Mouse (Mus musculus) CH12.LX (cell line): ENCODE results near the gene Cacng5. TPM values are rescaled to one million over a fixed set of nuclear protein-coding genes. Genes with fewer than 3 reads are reported as not detected.
A peak's percentile ranks its signal among the peaks of the same experiment; 100 is the strongest.

Source experiments
- DNase-seq: peaks from one replicate; pipeline ENCODE4 v3.0.0-alpha.2; 2013; ENCODE audit errors: extremely low read depth
- H3K27ac ChIP-seq: 2 replicates; pipeline ENCODE4 v1.5.1; 2012; ENCODE audit warnings: low read depth, mild to moderate bottlenecking, control low read depth, moderate library complexity; ENCODE audit not compliant: insufficient read depth
- H3K27me3 ChIP-seq: replicated peaks from 2 replicates; pipeline ENCODE3; 2012; ENCODE audit warnings: inconsistent platforms
- H3K36me3 ChIP-seq, 2 experiments: replicated peaks in 1 of 2; 2 replicates each; pipeline versions ENCODE3 to v1.6.1; 2012; ENCODE audit warnings: inconsistent platforms in 1 of 2, low read length in 1 of 2, mild to moderate bottlenecking in 1 of 2, mixed read lengths in 1 of 2, moderate library complexity in 1 of 2; ENCODE audit not compliant: control insufficient read depth in 1 of 2, insufficient read depth in 1 of 2
- H3K4me1 ChIP-seq, 2 experiments: 2 replicates each; pipeline ENCODE4 v1.6.1; 2012; ENCODE audit warnings: inconsistent platforms in 1 of 2, moderate library complexity in 1 of 2; ENCODE audit not compliant: insufficient read depth in 2 of 2, control insufficient read depth in 1 of 2
- H3K4me2 ChIP-seq: 2 replicates; pipeline ENCODE4 v1.6.1; 2012; ENCODE audit warnings: low read depth, mild to moderate bottlenecking, control low read depth; ENCODE audit not compliant: poor library complexity, insufficient read depth, severe bottlenecking
- H3K4me3 ChIP-seq, 3 experiments: fragments of 150-350 bp in 1 of 3; sonication (generic) in 1 of 3; replicated peaks in 1 of 3; 2 replicates each; pipeline versions ENCODE3 to v1.5.1; 2011 to 2012; ENCODE audit warnings: low read depth in 2 of 3, low read length in 2 of 3, mild to moderate bottlenecking in 2 of 3, moderate library complexity in 2 of 3, control low read depth in 1 of 3, improper control_type of control experiment in 1 of 3, inconsistent platforms in 1 of 3, mixed read lengths in 1 of 3; ENCODE audit not compliant: poor library complexity in 1 of 3
- H3K79me2 ChIP-seq: replicated peaks from 2 replicates; pipeline ENCODE4 v1.6.1; 2012; ENCODE audit warnings: mild to moderate bottlenecking, moderate library complexity; ENCODE audit not compliant: control insufficient read depth, poor library complexity, insufficient read depth, severe bottlenecking; ENCODE audit errors: extremely low read depth
- H3K9ac ChIP-seq: 2 replicates; pipeline ENCODE4 v1.6.1; 2012; ENCODE audit warnings: low read depth, mild to moderate bottlenecking, control low read depth, moderate library complexity; ENCODE audit not compliant: insufficient read depth
- H3K9me3 ChIP-seq: replicated peaks from 2 replicates; pipeline ENCODE3; 2012; ENCODE audit warnings: low read length, inconsistent platforms, mixed read lengths
- BHLHE40 ChIP-seq: IDR thresholded peaks from 2 replicates; pipeline ENCODE4 v1.6.1; 2011; ENCODE audit warnings: mild to moderate bottlenecking, low read depth, low read length, improper control_type of control experiment
- CHD2 ChIP-seq: IDR thresholded peaks from 2 replicates; pipeline ENCODE4 v1.6.1; 2011; ENCODE audit warnings: low read length, improper control_type of control experiment
- CTCF ChIP-seq, 2 experiments: IDR thresholded peaks in 1 of 2; conservative IDR thresholded peaks in 1 of 2; 2 replicates each; pipeline ENCODE4 v1.5.1; 2011 to 2012; ENCODE audit warnings: low read depth in 2 of 2, low read length in 2 of 2, improper control_type of control experiment in 1 of 2, inconsistent platforms in 1 of 2, mild to moderate bottlenecking in 1 of 2, moderate library complexity in 1 of 2
- ELF1 ChIP-seq: IDR thresholded peaks from 2 replicates; pipeline ENCODE4 v1.6.1; 2014; ENCODE audit warnings: low read depth, mild to moderate bottlenecking, inconsistent platforms, low read length, improper control_type of control experiment
- GABPA ChIP-seq: IDR thresholded peaks from 2 replicates; pipeline ENCODE4 v1.6.1; 2012; ENCODE audit warnings: low read depth, low read length, improper control_type of control experiment, inconsistent platforms; ENCODE audit not compliant: insufficient replicate concordance
- HCFC1 ChIP-seq: IDR thresholded peaks from 2 replicates; pipeline ENCODE4 v1.6.1; 2012; ENCODE audit warnings: low read depth, mild to moderate bottlenecking, inconsistent platforms, low read length, improper control_type of control experiment
- IRF4 ChIP-seq: IDR thresholded peaks from 2 replicates; pipeline ENCODE4 v1.6.1; 2014; ENCODE audit warnings: low read depth, mild to moderate bottlenecking, inconsistent platforms, low read length, improper control_type of control experiment
- JUN ChIP-seq: IDR thresholded peaks from 2 replicates; pipeline ENCODE4 v1.6.1; 2011; ENCODE audit warnings: low read depth, mild to moderate bottlenecking, low read length, improper control_type of control experiment, moderate library complexity; ENCODE audit not compliant: insufficient read depth
- JUND ChIP-seq: conservative IDR thresholded peaks from 2 replicates; pipeline ENCODE4 v1.6.1; 2011; ENCODE audit warnings: low read depth, low read length, improper control_type of control experiment
- KAT2A ChIP-seq: IDR thresholded peaks from 2 replicates; pipeline ENCODE4 v1.6.1; 2012; ENCODE audit warnings: low read length, improper control_type of control experiment, inconsistent platforms; ENCODE audit not compliant: insufficient replicate concordance
- MAFK ChIP-seq: IDR thresholded peaks from 2 replicates; pipeline ENCODE4 v1.6.1; 2011; ENCODE audit warnings: low read length, improper control_type of control experiment; ENCODE audit not compliant: insufficient replicate concordance
- MAX ChIP-seq: IDR thresholded peaks from 2 replicates; pipeline ENCODE4 v1.6.1; 2011; ENCODE audit warnings: low read length, improper control_type of control experiment
- MEF2A ChIP-seq: IDR thresholded peaks from 2 replicates; pipeline ENCODE4 v1.6.1; 2014; ENCODE audit warnings: low read depth, mild to moderate bottlenecking, inconsistent platforms, low read length, improper control_type of control experiment, borderline replicate concordance
- MXI1 ChIP-seq: IDR thresholded peaks from 2 replicates; pipeline ENCODE4 v1.6.1; 2011; ENCODE audit warnings: mild to moderate bottlenecking, low read depth, low read length, improper control_type of control experiment
- MYC ChIP-seq: IDR thresholded peaks from 2 replicates; pipeline ENCODE4 v1.6.1; 2011; ENCODE audit warnings: low read depth, mild to moderate bottlenecking, improper control_type of control experiment, low read length
- NRF1 ChIP-seq: IDR thresholded peaks from 2 replicates; pipeline ENCODE4 v1.6.1; 2014; ENCODE audit warnings: low read depth, mild to moderate bottlenecking, inconsistent platforms, low read length, improper control_type of control experiment, moderate library complexity
- RAD21 ChIP-seq: IDR thresholded peaks from 2 replicates; pipeline ENCODE4 v1.6.1; 2011; ENCODE audit warnings: low read depth, mild to moderate bottlenecking, low read length, improper control_type of control experiment, moderate library complexity
- RCOR1 ChIP-seq: conservative IDR thresholded peaks from 2 replicates; pipeline ENCODE4 v1.6.1; 2012; ENCODE audit warnings: low read depth, mild to moderate bottlenecking, inconsistent platforms, low read length, improper control_type of control experiment
- SMC3 ChIP-seq: IDR thresholded peaks from 2 replicates; pipeline ENCODE4 v1.6.1; 2011; ENCODE audit warnings: low read depth, low read length, improper control_type of control experiment
- TBP ChIP-seq: conservative IDR thresholded peaks from 2 replicates; pipeline ENCODE4 v1.6.1; 2011; ENCODE audit warnings: low read depth, low read length, improper control_type of control experiment
- TCF12 ChIP-seq: IDR thresholded peaks from 2 replicates; pipeline ENCODE4 v1.6.1; 2014; ENCODE audit warnings: low read depth, mild to moderate bottlenecking, inconsistent platforms, low read length, improper control_type of control experiment
- UBTF ChIP-seq: IDR thresholded peaks from 2 replicates; pipeline ENCODE4 v1.6.1; 2012; ENCODE audit warnings: low read depth, mild to moderate bottlenecking, inconsistent platforms, low read length, improper control_type of control experiment, moderate library complexity
- USF1 ChIP-seq: IDR thresholded peaks from 2 replicates; pipeline ENCODE4 v1.6.1; 2014; ENCODE audit warnings: low read depth, mild to moderate bottlenecking, inconsistent platforms, low read length, improper control_type of control experiment
- ZKSCAN1 ChIP-seq: IDR thresholded peaks from 2 replicates; pipeline ENCODE4 v1.6.1; 2012; ENCODE audit warnings: low read depth, inconsistent platforms, low read length, improper control_type of control experiment, borderline replicate concordance
- ZNF384 ChIP-seq: IDR thresholded peaks from 2 replicates; pipeline ENCODE4 v1.6.1; 2012; ENCODE audit warnings: low read depth, low read length, improper control_type of control experiment, inconsistent platforms
- dilution Hi-C: fragments of 300-500 bp; cut with MboI; formaldehyde crosslinking; loops from 2 replicates; pipeline ENCODE4 v1.14.3; 2020; ENCODE audit warnings: low sequenced_read_pairs; ENCODE audit not compliant: extremely low pct_unique_long_range_greater_than_20kb, extremely low pct_ligation_motif_present
- in situ Hi-C: fragments of 300-500 bp; cut with MboI; formaldehyde crosslinking; loops from 3 replicates; pipeline ENCODE4 v1.14.3; 2019; ENCODE audit warnings: low sequenced_read_pairs, low pct_ligation_motif_present, low pct_unique_long_range_greater_than_20kb, mixed read lengths
- polyA plus RNA-seq: library from polyadenylated mRNA; unstranded; fragments of >175 nt; gene quantifications from 2 replicates; pipeline ENCODE4 v1.2.1, GENCODE M21; 2012; ENCODE audit warnings: low read depth; ENCODE audit not compliant: insufficient read length
- total RNA-seq, 2 experiments: library from RNA; depleted of rRNA; stranded (reverse); fragments of 300-350 nt in 1 of 2; fragments of >200 nt in 1 of 2; gene quantifications; 2 replicates each; pipeline ENCODE4 v1.2.3; 2012 to 2014

Cacng5 gene
- total and polyA plus RNA-seq, 3 experiments: not detected

DNA sequence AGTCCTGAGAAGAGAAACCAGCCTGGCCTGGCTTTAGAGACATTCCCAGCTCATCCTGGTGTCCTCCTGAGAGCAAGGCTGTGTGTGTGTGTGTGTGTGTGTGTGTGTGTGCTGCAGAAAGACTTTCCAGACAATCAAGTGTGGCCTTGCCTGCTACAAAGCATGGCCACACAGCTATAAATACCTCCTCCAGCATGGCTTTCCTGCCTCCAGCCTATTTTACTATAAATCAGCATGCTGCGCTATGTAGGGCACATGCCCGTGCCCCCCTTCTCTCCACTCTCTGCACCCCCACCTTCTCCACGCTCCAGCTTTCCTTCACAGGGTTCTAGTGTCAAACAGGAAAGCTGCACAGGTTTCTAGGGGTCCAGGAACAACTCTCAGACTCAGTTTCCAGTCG lies 19.2 kb downstream of the Cacng5 start:
- dilution Hi-C loops (no loop called here), in situ Hi-C loops (no loop called here)
- peaks cover 3% of the 10 kb centered on the region for H3K27me3 ChIP-seq
- no peak overlapping the region for H3K4me3 ChIP-seq
- no peak overlapping the region for H3K4me2 ChIP-seq
- DNase-seq: no peak
- no peak overlapping the region for H3K9ac ChIP-seq
- H3K79me2 ChIP-seq: no peaks in the 10 kb centered on the region
- H3K4me1 ChIP-seq: peaks cover 3 to 6% of the 10 kb centered on the region in 2 experiments; a peak in 2 of 4 replicates
- no peaks in the 10 kb centered on the region for H3K36me3 ChIP-seq
- no peak overlapping the region for H3K27ac ChIP-seq
- peaks cover 4% of the 10 kb centered on the region for H3K9me3 ChIP-seq
- TF ChIP-seq MYC (no peak), TBP (no peak), GABPA (no peak), BHLHE40 (no peak), NRF1 (no peak), USF1 (no peak), MAX (no peak), JUN (no peak), RAD21 (no peak), CHD2 (no peak), JUND (no peak), MAFK (no peak), ZKSCAN1 (no peak), RCOR1 (no peak), TCF12 (no peak), UBTF (no peak), KAT2A (no peak), IRF4 (no peak), MEF2A (no peak)

DNA sequence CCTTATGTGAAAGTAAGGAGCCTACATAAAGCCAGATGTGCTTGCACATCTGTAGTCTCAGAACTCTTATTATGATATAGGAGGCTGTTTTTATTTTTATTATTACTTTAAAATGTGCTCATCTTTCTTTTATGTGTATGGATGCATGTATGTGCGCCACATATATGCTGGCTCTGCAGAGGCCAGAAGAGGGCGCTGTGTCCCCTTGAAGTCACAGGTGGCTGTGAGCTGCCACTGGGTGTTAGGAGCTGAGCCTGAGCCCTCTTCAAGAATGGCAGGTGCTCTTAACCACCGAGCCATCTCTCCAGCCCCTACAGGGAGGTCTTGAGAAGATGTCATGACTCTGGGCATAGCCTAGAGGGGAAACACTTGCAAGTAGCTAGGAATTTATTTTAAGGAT lies 23.5 kb downstream of the Cacng5 start:
- Histone ChIP-seq H3K4me3 (no peak overlapping the region), H3K27me3 (peaks cover 1% of the 10 kb centered on the region), H3K27ac (no peak overlapping the region), H3K36me3 (no peaks in the 10 kb centered on the region), H3K9ac (no peak overlapping the region), H3K4me2 (no peak overlapping the region), H3K4me1 (peaks cover 0 to 3% of the 10 kb centered on the region in 2 experiments; a peak in 1 of 4 replicates), H3K9me3 (peaks cover 2% of the 10 kb centered on the region), H3K79me2 (no peaks in the 10 kb centered on the region)
- in situ Hi-C loops: no loop called here
- dilution Hi-C loops: no loop called here
- peak; percentile 19 for DNase-seq
- TF ChIP-seq HCFC1 (no peak), NRF1 (no peak), CTCF (conservative IDR thresholded peaks at IDR 0.05 in 1 of 2, IDR thresholded peaks at IDR 0.05 in 1 of 2; ENCODE audit: low read depth in 2 of 2, low read length in 2 of 2) (peak; percentile 6 to 49; a peak in 2 of 4 replicates), RAD21 (peak; percentile 22), MAFK (peak; percentile 22; the same call in 1 of the 2 replicates), TCF12 (no peak), MXI1 (no peak), TBP (no peak), SMC3 (peak; percentile 25), ELF1 (no peak), ZNF384 (no peak), ZKSCAN1 (no peak), RCOR1 (no peak), USF1 (no peak)
